ENCODE assay signal across 19 mouse cellular contexts in the genomic region with DNA sequence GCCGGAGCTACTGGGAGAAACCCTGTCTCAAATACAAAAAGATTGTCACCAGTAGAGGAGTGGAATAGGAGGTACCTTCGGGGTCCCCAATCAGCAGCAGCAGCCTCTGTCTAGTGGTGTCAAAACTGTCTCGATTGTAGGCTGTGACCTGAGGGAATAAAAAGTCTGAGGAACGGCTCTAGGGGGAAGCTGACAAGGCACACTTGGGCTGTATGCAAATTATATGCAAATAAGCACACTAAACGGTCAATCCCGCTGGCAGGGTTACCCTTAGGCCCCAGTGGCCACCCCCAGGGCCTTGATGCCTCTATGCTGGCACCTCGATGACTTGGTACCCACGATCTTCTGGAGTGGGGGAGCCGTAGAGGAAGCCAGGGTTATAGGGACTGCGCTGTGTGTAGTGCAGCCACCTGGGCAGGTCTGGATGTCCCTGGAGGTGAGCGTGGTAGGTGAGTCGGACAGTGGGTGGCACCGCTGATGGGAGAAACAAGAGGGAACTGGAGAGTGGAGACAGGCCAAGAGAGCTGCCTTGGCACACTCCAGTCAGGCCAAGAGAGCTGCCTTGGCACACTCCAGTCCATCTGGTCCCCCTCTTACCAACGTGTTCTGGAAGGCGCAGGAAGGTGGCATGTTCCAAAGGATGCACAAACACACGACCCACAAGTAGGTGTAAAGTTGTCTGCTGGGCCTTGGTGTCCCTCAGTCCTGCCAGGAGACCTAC. TPM values are rescaled to one million over a fixed set of nuclear protein-coding genes. Genes with fewer than 3 reads are reported as not detected.
A peak's percentile ranks its signal among the peaks of the same experiment; 100 is the strongest.
DNase-seq lines count a peak whose midpoint lies in the region; ATAC-seq lines count a peak whose summit lies in the region.
"Had no signal": no experiment of that assay in that cellular context is flagged by ENCODE, and none has a peak within 500 bp of the region (broad histone marks: within the 10 kb centered on the region; RNA-seq: fewer than 3 reads in every experiment).

No protein-coding gene starts in this region.

- H3K36me3 ChIP-seq in heart, embryonic 11.5 days (ENCODE audit: control insufficient read depth, insufficient read depth, low read length): no peaks in the 10 kb centered on the region
- H3K36me3 ChIP-seq: hindbrain, embryonic 15.5 days; limb, embryonic 15.5 days had no signal

- H3K4me3 ChIP-seq in heart, embryonic 11.5 days (ENCODE audit: low read depth, low read length): peak overlapping the region; percentile 29
- H3K4me3 ChIP-seq: hindbrain, embryonic 15.5 days had no signal

- no peak for DNase-seq in heart, adult 9 months (ENCODE audit: low spot score in 2 of 2)
- peak; percentile 43 for DNase-seq in A20 (ENCODE audit: low read depth, low spot score)
- DNase-seq in brain, adult 2 months (ENCODE audit: low read depth, low spot score): peak; percentile 91
- DNase-seq in right cerebral cortex, adult 18-20 months: no peak
- DNase-seq: adrenal gland, postnatal 14 days; kidney, postnatal 10 days; lung, adult 18-20 months; midbrain, embryonic 14.5 days had no signal

- no peak overlapping the region for H3K9ac ChIP-seq in heart, embryonic 11.5 days (ENCODE audit: low read depth, low read length)
- H3K9ac ChIP-seq: hindbrain, embryonic 15.5 days; limb, embryonic 15.5 days had no signal

- no peak for ATAC-seq in heart, embryonic 11.5 days (replicated peaks; ENCODE audit: insufficient number of reproducible peaks, low FRiP score, low TSS enrichment)
- 0 out of 2 replicates have a peak, but pooled peaks have one; percentile 24 for ATAC-seq in common myeloid progenitor, adult 5-6 weeks (replicated peaks; ENCODE audit: low read depth, poor library complexity, severe bottlenecking)
- ATAC-seq in erythroblast, adult 5-6 weeks (replicated peaks; ENCODE audit: low FRiP score, poor library complexity, severe bottlenecking): no peak
- ATAC-seq: intestine, postnatal 0 days had no signal

- no peaks in the 10 kb centered on the region for H3K9me3 ChIP-seq in heart, embryonic 11.5 days (replicated peaks; ENCODE audit: control insufficient read depth, low read length)
- H3K9me3 ChIP-seq: hindbrain, embryonic 15.5 days; limb, embryonic 15.5 days had no signal

- H3K27me3 ChIP-seq in heart, embryonic 11.5 days (ENCODE audit: control insufficient read depth, insufficient read depth, low read length): peaks cover 3% of the 10 kb centered on the region; the same call in 1 of the 2 replicates
- H3K27me3 ChIP-seq: limb, embryonic 15.5 days had no signal

- H3K4me1 ChIP-seq in heart, embryonic 11.5 days (ENCODE audit: control insufficient read depth, insufficient read depth, low read length): peaks cover 22% of the 10 kb centered on the region
- H3K4me1 ChIP-seq: hindbrain, embryonic 15.5 days had no signal

- H3K27ac ChIP-seq in heart, embryonic 11.5 days (ENCODE audit: low read depth, low read length): no peak overlapping the region
- H3K27ac ChIP-seq: hindbrain, embryonic 15.5 days; limb, embryonic 15.5 days; macrophage had no signal

- WGBS in heart, embryonic 11.5 days (ENCODE audit: insufficient replicate concordance): 64% methylated on average over 16 of the region's 16 CpGs

- peak overlapping the region; percentile 58 for H3K4me2 ChIP-seq in heart, embryonic 11.5 days
- H3K4me2 ChIP-seq: hindbrain, embryonic 15.5 days; limb, embryonic 15.5 days had no signal

RNA-seq across cellular contexts. Expression of a gene that starts 4.1 kb away (rescaled TPM):
- polyA plus RNA-seq in heart, embryonic 11.5 days (2014; fragmentation: Nextera tagmentation; extraction: Ambion mirVana): 24.7 and 25.3 TPM in 2 replicates
- total RNA-seq in common myeloid progenitor, adult 5-6 weeks (2017): not detected in 2 replicates
- not detected in 2 replicates for total RNA-seq in erythroblast, adult 5-6 weeks (2015; ENCODE audit: low replicate concordance)
- total RNA-seq in erythroblast, adult 5-6 weeks (2017; ENCODE audit: low replicate concordance): not detected in 2 replicates
- total RNA-seq: adrenal gland, postnatal 14 days had no signal
- polyA plus RNA-seq: macrophage; midbrain, embryonic 14.5 days had no signal

RNA-seq across cellular contexts. Expression of a gene that starts 4.7 kb away (rescaled TPM):
- polyA plus RNA-seq in heart, embryonic 11.5 days (2014; fragmentation: Nextera tagmentation; extraction: Ambion mirVana): 0.24 TPM in 1 of 2 replicates, not detected in the other
- not detected in 2 replicates for total RNA-seq in common myeloid progenitor, adult 5-6 weeks (2017)
- total RNA-seq in erythroblast, adult 5-6 weeks (2015; ENCODE audit: low replicate concordance): not detected in 2 replicates
- not detected in 2 replicates for total RNA-seq in erythroblast, adult 5-6 weeks (2017; ENCODE audit: low replicate concordance)
- total RNA-seq: adrenal gland, postnatal 14 days; gastrocnemius, postnatal 4 days; layer of hippocampus, adult 8-10 months; left cerebral cortex, adult 8-10 months had no signal
- polyA plus RNA-seq: embryonic facial prominence, embryonic 11.5 days; hindbrain, embryonic 15.5 days; intestine, postnatal 0 days; limb, embryonic 15.5 days; macrophage; midbrain, embryonic 14.5 days had no signal

RNA-seq across cellular contexts. Expression of a gene that starts 18.8 kb away (rescaled TPM):
- 11.4 and 16.3 TPM in 2 replicates for polyA plus RNA-seq in heart, embryonic 11.5 days (2014; fragmentation: Nextera tagmentation; extraction: Ambion mirVana)
- 145 and 164 TPM in 2 replicates for total RNA-seq in common myeloid progenitor, adult 5-6 weeks (2017)
- 21.9 and 30.7 TPM in 2 replicates for total RNA-seq in erythroblast, adult 5-6 weeks (2015; ENCODE audit: low replicate concordance)
- total RNA-seq in erythroblast, adult 5-6 weeks (2017; ENCODE audit: low replicate concordance): 41.1 and 45.2 TPM in 2 replicates

RNA-seq across cellular contexts. Expression of a gene that starts 36.0 kb away (rescaled TPM):
- 129 and 157 TPM in 2 replicates for polyA plus RNA-seq in heart, embryonic 11.5 days (2014; fragmentation: Nextera tagmentation; extraction: Ambion mirVana)
- not detected in 2 replicates for total RNA-seq in common myeloid progenitor, adult 5-6 weeks (2017)
- 0.21 TPM in 1 of 2 replicates, not detected in the other for total RNA-seq in erythroblast, adult 5-6 weeks (2015; ENCODE audit: low replicate concordance)
- 0.68 TPM in 1 of 2 replicates, not detected in the other for total RNA-seq in erythroblast, adult 5-6 weeks (2017; ENCODE audit: low replicate concordance)

RNA-seq across cellular contexts. Expression of a gene that starts 37.6 kb away (rescaled TPM):
- 16.0 and 16.3 TPM in 2 replicates for polyA plus RNA-seq in heart, embryonic 11.5 days (2014; fragmentation: Nextera tagmentation; extraction: Ambion mirVana)
- 15.5 and 16.6 TPM in 2 replicates for total RNA-seq in common myeloid progenitor, adult 5-6 weeks (2017)
- total RNA-seq in erythroblast, adult 5-6 weeks (2015; ENCODE audit: low replicate concordance): 22.1 and 25.9 TPM in 2 replicates
- 32.0 and 47.1 TPM in 2 replicates for total RNA-seq in erythroblast, adult 5-6 weeks (2017; ENCODE audit: low replicate concordance)

Comparison
In these comparisons a context has a peak if more than half of its experiments do, and no peak if none do; other contexts are left out.
1. DNase-seq: peak in A20 (single experiment) and brain, adult 2 months (single experiment); none in heart, adult 9 months (0 of 2) and right cerebral cortex, adult 18-20 months (single experiment).